Mouse (Mus musculus): ENCODE results near the gene Itpr1. TPM values are rescaled to one million over a fixed set of nuclear protein-coding genes. Genes with fewer than 3 reads are reported as not detected.

The Itpr1 gene
- polyA plus RNA-seq, 1 experiment: 37.7 TPM

DNA sequence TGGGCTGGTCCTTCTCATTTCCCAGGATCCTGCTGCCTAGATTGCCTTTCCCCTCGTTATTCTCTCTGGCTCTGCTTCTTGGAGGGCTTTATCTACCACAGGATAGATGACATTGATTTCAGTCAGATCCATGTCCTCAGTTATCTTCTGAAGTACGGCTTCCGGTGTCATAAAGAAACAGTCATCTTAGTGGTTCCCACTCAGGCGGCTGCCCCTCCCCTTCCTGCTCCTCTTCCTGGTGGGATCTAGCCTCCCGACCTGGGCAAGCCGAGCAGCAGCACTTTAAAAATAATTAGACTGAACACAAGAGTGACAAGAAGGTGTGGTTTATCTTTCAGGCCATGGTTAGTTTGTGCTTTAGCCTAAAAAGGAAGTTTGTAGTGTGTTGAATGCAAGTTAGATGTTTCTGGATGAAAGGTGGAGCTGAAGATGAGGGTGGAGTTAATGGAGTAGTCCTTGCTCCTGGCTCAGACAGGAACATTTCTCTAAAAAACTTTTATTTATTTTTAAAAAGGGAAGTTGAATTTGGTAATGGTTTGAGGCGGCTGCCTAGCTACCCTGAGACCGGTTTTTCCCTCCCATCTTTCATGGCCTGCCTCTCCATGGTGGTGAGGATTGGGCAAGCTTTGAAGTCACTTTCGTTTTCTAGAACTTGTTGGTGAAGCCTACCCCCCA, 94.2 kb downstream of the Itpr1 start:
- peaks cover 11% of the 10 kb centered on the region for H3K4me1 ChIP-seq (ENCODE audit: control insufficient read depth, insufficient read depth, low read length)
- DNase-seq: no peak
- WGBS: 30% methylated on average over 9 of the region's 9 CpGs
- no peak for TF ChIP-seq POLR2A (IDR thresholded peaks at IDR 0.05; ENCODE audit: borderline replicate concordance, extremely low read depth, low read depth, low read length)
- no peak for TF ChIP-seq CTCF (IDR thresholded peaks at IDR 0.05; ENCODE audit: insufficient read depth, low read length)
- peak overlapping the region; percentile 25 for H3K4me3 ChIP-seq (replicated peaks; ENCODE audit: extremely low read depth, low read depth, low read length)

DNA sequence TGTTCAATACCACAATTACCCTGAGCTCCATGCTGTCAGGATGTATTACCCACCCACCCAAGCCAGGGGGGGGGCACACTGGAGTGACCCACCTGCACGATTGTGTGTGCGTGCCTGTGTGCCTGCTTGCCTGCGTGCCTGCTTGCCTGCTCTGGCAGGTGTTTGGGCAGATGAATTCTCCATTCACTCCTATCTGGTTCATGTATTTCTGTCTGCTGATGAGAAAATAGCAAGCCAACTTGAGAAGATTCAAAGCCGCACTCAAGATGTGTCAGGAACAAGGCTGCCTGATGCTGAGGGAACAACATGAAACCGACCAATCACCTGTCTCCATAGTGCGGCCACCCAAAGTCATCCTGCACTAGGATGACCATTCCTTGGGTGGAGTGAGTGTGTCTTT, 94.9 kb downstream of the Itpr1 start:
- Histone ChIP-seq H3K4me3 (replicated peaks; ENCODE audit: extremely low read depth, low read depth, low read length) (no peak overlapping the region), H3K4me1 (ENCODE audit: control insufficient read depth, insufficient read depth, low read length) (peaks cover 11% of the 10 kb centered on the region)
- whole genome bisulfite sequencing: 88% methylated on average over 6 of the region's 6 CpGs
- TF ChIP-seq CTCF (IDR thresholded peaks at IDR 0.05; ENCODE audit: insufficient read depth, low read length) (no peak), POLR2A (IDR thresholded peaks at IDR 0.05; ENCODE audit: borderline replicate concordance, extremely low read depth, low read depth, low read length) (no peak)
- DNase-seq: no peak

DNA sequence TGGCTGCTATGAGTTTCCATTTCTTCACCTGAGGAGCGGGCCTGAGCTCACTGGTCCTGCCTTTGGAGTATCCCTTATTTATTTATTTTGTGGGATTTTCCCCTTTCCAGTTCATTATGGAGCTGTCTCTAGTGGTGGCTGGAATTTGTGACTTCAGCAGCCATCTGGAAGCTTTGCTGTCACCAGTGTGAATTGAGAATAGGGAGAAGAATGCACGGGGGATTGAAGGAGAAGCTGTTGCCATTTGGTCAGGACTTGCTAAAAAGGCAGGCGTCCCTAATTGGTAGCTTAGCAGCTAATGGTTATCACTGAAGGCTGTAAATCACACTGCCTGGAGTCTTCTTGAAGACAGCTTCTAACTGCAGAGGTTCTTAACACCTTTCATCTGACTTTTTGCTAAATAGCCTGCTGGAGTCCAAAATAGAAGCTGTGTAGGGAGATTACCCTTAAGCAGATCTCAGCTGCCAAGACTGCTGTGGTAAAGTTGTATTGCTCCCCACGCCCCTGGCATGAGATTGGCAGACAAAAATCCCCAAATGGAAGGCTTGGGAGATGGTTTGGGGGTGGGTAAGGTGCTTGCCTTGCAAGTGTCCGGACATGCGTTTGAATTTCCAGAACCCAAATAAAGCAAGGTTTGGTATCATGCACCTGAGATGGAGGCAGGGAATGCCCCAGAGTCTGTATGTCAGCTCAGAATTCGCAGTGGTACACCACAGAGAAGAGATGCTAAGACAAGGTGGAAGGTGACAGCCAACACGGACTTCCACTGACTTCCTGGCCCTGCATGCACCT, 96.7 kb downstream of the Itpr1 start:
- H3K4me1 ChIP-seq (ENCODE audit: control insufficient read depth, insufficient read depth, low read length): peaks cover 11% of the 10 kb centered on the region
- 63% methylated on average over 8 of the region's 8 CpGs for WGBS
- TF ChIP-seq POLR2A (IDR thresholded peaks at IDR 0.05; ENCODE audit: borderline replicate concordance, extremely low read depth, low read depth, low read length): no peak
- TF ChIP-seq CTCF (IDR thresholded peaks at IDR 0.05; ENCODE audit: insufficient read depth, low read length): no peak
- no peak overlapping the region for H3K4me3 ChIP-seq (replicated peaks; ENCODE audit: extremely low read depth, low read depth, low read length)
- DNase-seq: no peak

DNA sequence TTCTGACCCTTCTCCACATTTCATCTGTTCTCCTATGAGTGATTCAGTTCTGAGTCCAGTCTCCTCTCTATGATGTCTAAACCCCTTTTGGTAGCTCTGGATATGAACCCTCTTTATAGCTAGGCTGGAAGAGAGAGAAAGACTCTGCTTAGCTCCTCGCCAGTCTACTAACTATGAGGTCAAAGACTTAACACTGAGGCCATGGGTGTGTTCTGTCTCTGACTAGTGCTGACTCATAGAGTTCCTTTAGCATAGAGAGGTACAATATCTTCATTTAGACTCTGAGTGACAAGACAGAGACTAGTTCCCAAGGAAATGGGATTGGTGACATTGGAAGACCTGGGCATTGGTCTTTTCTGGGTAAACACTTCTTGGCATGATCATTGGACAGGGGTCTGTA, 100.2 kb downstream of the Itpr1 start:
- WGBS: 77% methylated on average over 1 of the region's 1 CpGs
- no peak for DNase-seq
- H3K4me3 ChIP-seq (replicated peaks; ENCODE audit: extremely low read depth, low read depth, low read length): no peak overlapping the region
- TF ChIP-seq CTCF (IDR thresholded peaks at IDR 0.05; ENCODE audit: insufficient read depth, low read length) (no peak), POLR2A (IDR thresholded peaks at IDR 0.05; ENCODE audit: borderline replicate concordance, extremely low read depth, low read depth, low read length) (no peak)
- peaks cover 3% of the 10 kb centered on the region; the same call in 1 of the 2 replicates for H3K4me1 ChIP-seq (ENCODE audit: control insufficient read depth, insufficient read depth, low read length)

DNA sequence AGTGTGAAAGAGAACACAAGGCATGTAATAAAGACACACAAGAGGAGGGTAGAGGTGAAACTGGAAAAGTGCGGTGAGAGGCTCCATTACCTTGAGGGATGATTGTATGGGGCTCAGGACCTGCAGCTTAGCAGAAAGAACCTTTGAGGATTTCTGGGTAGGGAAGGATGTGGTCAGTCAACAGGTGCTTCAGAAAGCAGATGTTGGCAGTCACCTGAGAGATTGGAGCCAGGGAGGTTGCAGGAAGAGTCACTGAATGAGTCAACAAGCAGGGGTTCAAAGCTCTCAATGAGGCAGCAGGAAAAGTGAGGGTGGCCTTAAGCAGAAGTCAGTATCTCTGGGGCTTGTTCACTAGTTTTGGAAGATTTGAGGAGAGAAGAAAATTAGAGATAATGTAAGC, 101.1 kb downstream of the Itpr1 start:
- Histone ChIP-seq H3K4me3 (replicated peaks; ENCODE audit: extremely low read depth, low read depth, low read length) (no peak overlapping the region), H3K4me1 (ENCODE audit: control insufficient read depth, insufficient read depth, low read length) (peaks cover 3% of the 10 kb centered on the region; the same call in 1 of the 2 replicates)
- TF ChIP-seq POLR2A (IDR thresholded peaks at IDR 0.05; ENCODE audit: borderline replicate concordance, extremely low read depth, low read depth, low read length) (no peak), CTCF (IDR thresholded peaks at IDR 0.05; ENCODE audit: insufficient read depth, low read length) (no peak)
- no peak for DNase-seq
- WGBS: 92% methylated on average over 1 of the region's 1 CpGs

DNA sequence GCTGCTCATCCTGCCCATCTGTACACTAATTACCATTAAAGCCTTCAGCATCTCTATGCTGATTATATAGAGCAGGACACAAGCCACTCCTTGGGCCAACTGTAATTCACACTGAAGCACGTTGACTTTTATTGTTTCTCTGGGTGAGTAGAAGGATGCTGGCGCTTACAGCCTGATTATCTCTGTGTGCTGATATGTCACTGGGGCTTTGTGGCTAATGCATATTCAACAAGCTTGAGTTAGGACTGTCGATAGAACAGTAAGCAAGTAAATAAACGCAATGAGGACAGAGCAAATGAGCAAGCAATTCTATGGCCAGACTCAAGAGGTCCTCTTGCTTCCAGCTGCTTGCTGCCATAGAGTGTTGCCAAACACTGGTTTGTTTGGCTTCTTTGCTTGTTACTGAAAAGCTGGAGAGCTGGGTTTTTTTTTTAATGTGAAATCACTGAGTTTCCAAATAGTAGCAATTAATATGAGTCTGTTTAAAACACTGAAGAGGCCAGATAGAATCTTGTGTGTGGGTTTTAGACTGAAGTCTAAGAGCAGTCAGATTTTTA, 103.5 kb downstream of the Itpr1 start:
- WGBS: 61% methylated on average over 4 of the region's 4 CpGs
- Histone ChIP-seq H3K4me3 (replicated peaks; ENCODE audit: extremely low read depth, low read depth, low read length) (no peak overlapping the region), H3K4me1 (ENCODE audit: control insufficient read depth, insufficient read depth, low read length) (peaks cover 3% of the 10 kb centered on the region; the same call in 1 of the 2 replicates)
- no peak for DNase-seq
- TF ChIP-seq CTCF (IDR thresholded peaks at IDR 0.05; ENCODE audit: insufficient read depth, low read length) (no peak), POLR2A (IDR thresholded peaks at IDR 0.05; ENCODE audit: borderline replicate concordance, extremely low read depth, low read depth, low read length) (no peak)

DNA sequence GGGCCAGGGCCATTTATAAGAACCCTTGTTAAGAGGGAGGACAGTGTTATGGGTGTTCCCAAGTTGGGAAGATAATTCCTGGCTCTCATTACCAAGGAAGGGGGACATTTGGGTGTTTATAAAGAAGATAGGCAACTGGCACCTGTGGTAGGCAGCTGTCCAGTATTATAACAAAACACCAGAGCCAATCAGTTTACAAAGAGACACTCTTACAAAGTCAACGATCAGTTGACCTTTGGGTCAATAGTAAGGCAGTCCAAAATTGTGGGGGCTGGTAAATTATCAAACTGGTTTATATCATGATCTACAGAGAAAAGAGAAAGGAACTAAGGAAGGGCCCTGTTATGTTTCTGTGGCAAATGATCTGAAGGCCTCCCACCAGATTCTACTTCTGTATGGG, 104.1 kb downstream of the Itpr1 start:
- Histone ChIP-seq H3K4me1 (ENCODE audit: control insufficient read depth, insufficient read depth, low read length) (peaks cover 3% of the 10 kb centered on the region; the same call in 1 of the 2 replicates), H3K4me3 (replicated peaks; ENCODE audit: extremely low read depth, low read depth, low read length) (no peak overlapping the region)
- no peak for DNase-seq
- TF ChIP-seq CTCF (IDR thresholded peaks at IDR 0.05; ENCODE audit: insufficient read depth, low read length): no peak
- TF ChIP-seq POLR2A (IDR thresholded peaks at IDR 0.05; ENCODE audit: borderline replicate concordance, extremely low read depth, low read depth, low read length): no peak
- WGBS: 43% methylated on average over 1 of the region's 1 CpGs

DNA sequence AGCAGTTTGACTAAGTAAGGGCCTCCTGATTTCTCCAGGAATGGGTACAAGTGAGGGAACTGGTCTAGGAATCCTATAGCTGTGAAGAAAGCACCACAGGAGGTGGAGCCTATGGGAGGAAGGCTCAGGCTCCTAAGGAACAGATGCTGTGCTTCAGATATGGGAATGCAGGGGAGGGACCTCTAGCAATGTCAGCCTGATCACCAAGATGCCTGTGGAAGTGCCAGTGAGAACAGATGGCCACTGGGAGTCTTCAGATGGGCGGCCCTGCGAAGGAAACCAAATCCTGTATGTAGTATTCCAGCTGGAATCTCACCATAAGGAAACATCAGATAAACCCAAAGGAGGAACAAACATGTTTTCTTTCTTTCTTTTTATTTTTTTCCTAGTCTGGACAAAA, 108.8 kb downstream of the Itpr1 start:
- no peak for DNase-seq
- H3K4me3 ChIP-seq (replicated peaks; ENCODE audit: extremely low read depth, low read depth, low read length): no peak overlapping the region
- TF ChIP-seq POLR2A (IDR thresholded peaks at IDR 0.05; ENCODE audit: borderline replicate concordance, extremely low read depth, low read depth, low read length) (no peak), CTCF (IDR thresholded peaks at IDR 0.05; ENCODE audit: insufficient read depth, low read length) (no peak)
- H3K4me1 ChIP-seq (ENCODE audit: control insufficient read depth, insufficient read depth, low read length): no peaks in the 10 kb centered on the region
- 77% methylated on average over 2 of the region's 2 CpGs for WGBS

DNA sequence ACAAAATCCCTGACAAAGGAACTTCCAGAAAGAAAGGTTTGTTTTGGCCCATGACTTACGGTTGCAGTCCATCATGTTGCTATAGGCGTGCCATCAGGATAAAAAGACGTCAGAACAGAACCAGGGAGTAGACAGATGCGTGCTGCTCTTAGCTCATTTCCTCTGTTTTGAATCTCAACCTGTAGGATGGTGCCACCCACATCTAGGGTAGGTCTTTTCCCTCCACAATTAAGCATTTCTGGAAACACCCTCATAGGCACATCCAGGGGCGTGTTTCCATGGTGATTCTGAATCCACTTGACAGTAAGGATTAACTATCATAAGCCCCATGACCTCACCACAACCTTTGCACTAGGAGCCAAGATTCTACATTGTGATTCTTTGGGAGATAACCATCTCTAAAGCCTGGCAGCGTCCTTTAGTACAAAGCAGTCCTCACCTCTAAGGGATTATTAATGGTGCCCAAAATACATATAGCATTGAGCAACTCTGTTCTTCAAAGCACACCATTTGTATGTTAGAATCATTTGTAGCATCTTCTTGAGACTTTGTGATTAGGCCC, 111.6 kb downstream of the Itpr1 start:
- Histone ChIP-seq H3K4me1 (ENCODE audit: control insufficient read depth, insufficient read depth, low read length) (no peaks in the 10 kb centered on the region), H3K4me3 (replicated peaks; ENCODE audit: extremely low read depth, low read depth, low read length) (no peak overlapping the region)
- no peak for DNase-seq
- WGBS: 71% methylated on average over 6 of the region's 6 CpGs
- TF ChIP-seq POLR2A (IDR thresholded peaks at IDR 0.05; ENCODE audit: borderline replicate concordance, extremely low read depth, low read depth, low read length): no peak
- no peak for TF ChIP-seq CTCF (IDR thresholded peaks at IDR 0.05; ENCODE audit: insufficient read depth, low read length)

Measured in lung, adult 2 months (tissue).